ENCODE assay signal across 8 mouse cellular contexts in the genomic region with DNA sequence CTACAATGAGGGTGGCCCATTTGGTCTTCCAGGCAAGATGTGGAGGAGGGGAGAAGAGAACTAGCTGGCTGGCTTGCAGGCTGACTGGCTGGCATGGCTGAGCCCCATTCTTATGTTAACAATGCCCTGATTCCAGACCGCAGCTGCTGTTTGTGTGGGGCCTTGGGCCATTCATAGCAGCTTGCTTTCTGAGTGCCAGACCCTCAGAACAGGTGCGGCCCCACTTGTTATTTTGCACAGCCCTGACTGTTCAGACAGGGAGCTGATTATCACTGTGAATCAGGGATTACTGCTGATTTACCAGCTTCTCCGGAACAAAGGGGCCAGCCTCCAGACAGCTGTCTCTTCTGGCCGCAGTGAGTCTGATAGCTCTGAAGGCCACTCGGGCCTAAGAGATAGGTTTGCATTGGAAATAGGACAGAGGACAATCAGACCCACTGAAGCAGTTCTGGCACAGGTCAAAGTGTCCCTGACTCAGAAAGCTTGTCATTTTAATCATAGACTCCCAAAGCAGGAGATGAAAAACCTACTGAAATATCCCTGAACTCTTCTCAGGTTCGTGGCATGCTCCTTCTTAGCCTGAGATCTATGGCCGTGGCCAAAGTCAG. TPM values are rescaled to one million over a fixed set of nuclear protein-coding genes. Genes with fewer than 3 reads are reported as not detected.
DNase-seq lines count a peak whose midpoint lies in the region; ATAC-seq and TF ChIP-seq lines count a peak whose summit lies in the region.

No protein-coding gene starts in this region.

- H3K27ac ChIP-seq in forebrain, postnatal 0 days (ENCODE audit: low read depth, low read length) = no peak overlapping the region
- peak overlapping the region; percentile 73 for H3K27ac ChIP-seq in midbrain, embryonic 14.5 days (replicated peaks; ENCODE audit: low read depth, low read length)
- H3K27ac ChIP-seq in lung, postnatal 0 days (ENCODE audit: low read length) = no peak overlapping the region
- no peak overlapping the region for H3K27ac ChIP-seq in heart, embryonic 11.5 days (ENCODE audit: low read depth, low read length)

- no peaks in the 10 kb centered on the region for H3K27me3 ChIP-seq in forebrain, postnatal 0 days (ENCODE audit: insufficient read depth, low read length)
- no peaks in the 10 kb centered on the region for H3K27me3 ChIP-seq in midbrain, embryonic 14.5 days (ENCODE audit: control insufficient read depth, insufficient read depth, low read length)
- H3K27me3 ChIP-seq in lung, postnatal 0 days (replicated peaks; ENCODE audit: insufficient read depth, low read length) = no peaks in the 10 kb centered on the region
- no peaks in the 10 kb centered on the region for H3K27me3 ChIP-seq in heart, embryonic 11.5 days (ENCODE audit: control insufficient read depth, insufficient read depth, low read length)

- H3K4me3 ChIP-seq in forebrain, postnatal 0 days (ENCODE audit: low read depth, low read length) = no peak overlapping the region
- no peak overlapping the region for H3K4me3 ChIP-seq in midbrain, embryonic 14.5 days (replicated peaks; ENCODE audit: low read depth, low read length)
- no peak overlapping the region for H3K4me3 ChIP-seq in lung, postnatal 0 days (ENCODE audit: low read depth, low read length)
- H3K4me3 ChIP-seq in heart, embryonic 11.5 days (ENCODE audit: low read depth, low read length) = no peak overlapping the region

- peak; percentile 92 for ATAC-seq in forebrain, postnatal 0 days
- ATAC-seq in midbrain, embryonic 14.5 days (ENCODE audit: low FRiP score, low TSS enrichment) = peak; percentile 88
- no peak for ATAC-seq in monocyte, adult 5-6 weeks (replicated peaks; ENCODE audit: insufficient number of reproducible peaks, low FRiP score, low TSS enrichment, poor library complexity, severe bottlenecking)
- no peak for ATAC-seq in lung, postnatal 0 days
- no peak for ATAC-seq in heart, embryonic 11.5 days (replicated peaks; ENCODE audit: insufficient number of reproducible peaks, low FRiP score, low TSS enrichment)

- DNase-seq in cerebellum, adult 9-10 months = peak; percentile 4
- no peak for DNase-seq in cerebellum, adult 8-10 months
- peak; percentile 23 for DNase-seq in adrenal gland, postnatal 10 days
- peak; percentile 30 for DNase-seq in forebrain, postnatal 0 days
- peak; percentile 67 for DNase-seq in midbrain, embryonic 14.5 days
- no peak for DNase-seq in lung, postnatal 0 days (ENCODE audit: low spot score)

- no peak for TF ChIP-seq EP300 in lung, postnatal 0 days (IDR thresholded peaks at IDR 0.05)

- H3K36me3 ChIP-seq in forebrain, postnatal 0 days (ENCODE audit: insufficient read depth) = no peaks in the 10 kb centered on the region
- H3K36me3 ChIP-seq in midbrain, embryonic 14.5 days (ENCODE audit: control insufficient read depth, insufficient read depth, low read length) = no peaks in the 10 kb centered on the region
- H3K36me3 ChIP-seq in lung, postnatal 0 days (ENCODE audit: insufficient read depth, low read length) = no peaks in the 10 kb centered on the region
- H3K36me3 ChIP-seq in heart, embryonic 11.5 days (ENCODE audit: control insufficient read depth, insufficient read depth, low read length) = no peaks in the 10 kb centered on the region

- 36% methylated on average over 7 of the region's 7 CpGs for WGBS in forebrain, postnatal 0 days
- 27% methylated on average over 7 of the region's 7 CpGs for WGBS in midbrain, embryonic 14.5 days
- 49% methylated on average over 7 of the region's 7 CpGs for WGBS in lung, postnatal 0 days
- 41% methylated on average over 7 of the region's 7 CpGs for WGBS in heart, embryonic 11.5 days (ENCODE audit: insufficient replicate concordance)

- no peaks in the 10 kb centered on the region for H3K4me1 ChIP-seq in forebrain, postnatal 0 days (ENCODE audit: insufficient read depth)
- no peaks in the 10 kb centered on the region for H3K4me1 ChIP-seq in midbrain, embryonic 14.5 days (ENCODE audit: control insufficient read depth, insufficient read depth, low read length)
- no peaks in the 10 kb centered on the region for H3K4me1 ChIP-seq in lung, postnatal 0 days (ENCODE audit: insufficient read depth, low read depth, low read length)
- H3K4me1 ChIP-seq in heart, embryonic 11.5 days (ENCODE audit: control insufficient read depth, insufficient read depth, low read length) = no peaks in the 10 kb centered on the region

- no peak overlapping the region for H3K9ac ChIP-seq in forebrain, postnatal 0 days
- no peak overlapping the region for H3K9ac ChIP-seq in midbrain, embryonic 14.5 days (replicated peaks; ENCODE audit: low read length)
- H3K9ac ChIP-seq in lung, postnatal 0 days (replicated peaks; ENCODE audit: low read depth) = no peak overlapping the region
- H3K9ac ChIP-seq in heart, embryonic 11.5 days (ENCODE audit: low read depth, low read length) = no peak overlapping the region

- TF ChIP-seq CTCF in forebrain, postnatal 0 days (IDR thresholded peaks at IDR 0.05; ENCODE audit: low read depth) = no peak
- no peak for TF ChIP-seq CTCF in lung, postnatal 0 days (IDR thresholded peaks at IDR 0.05)

- H3K9me3 ChIP-seq in forebrain, postnatal 0 days (ENCODE audit: low read length) = no peaks in the 10 kb centered on the region
- H3K9me3 ChIP-seq in midbrain, embryonic 14.5 days (ENCODE audit: control insufficient read depth, low read length) = no peaks in the 10 kb centered on the region
- no peaks in the 10 kb centered on the region for H3K9me3 ChIP-seq in lung, postnatal 0 days (ENCODE audit: low read length)
- H3K9me3 ChIP-seq in heart, embryonic 11.5 days (replicated peaks; ENCODE audit: control insufficient read depth, low read length) = no peaks in the 10 kb centered on the region

- H3K4me2 ChIP-seq in forebrain, postnatal 0 days (ENCODE audit: low read depth) = no peak overlapping the region
- H3K4me2 ChIP-seq in midbrain, embryonic 14.5 days (ENCODE audit: low read length) = no peak overlapping the region
- H3K4me2 ChIP-seq in lung, postnatal 0 days (replicated peaks; ENCODE audit: low read depth, low read length) = no peak overlapping the region
- H3K4me2 ChIP-seq in heart, embryonic 11.5 days = no peak overlapping the region

RNA-seq across cellular contexts. Expression of gene Pak3, which starts 24.9 kb away (rescaled TPM):
- total RNA-seq in adrenal gland, postnatal 10 days (2021) = 10 to 100 TPM; 20.9 to 21.7 TPM
- total RNA-seq in forebrain, postnatal 0 days (2014; rRNA removed) = 205 and 262 TPM in 2 replicates
- 123 and 185 TPM in 2 replicates for polyA plus RNA-seq in forebrain, postnatal 0 days (2015; fragmentation: Nextera tagmentation; extraction: Ambion mirVana)
- polyA plus RNA-seq in midbrain, embryonic 14.5 days (2014; fragmentation: Nextera tagmentation; extraction: Ambion mirVana) = 211 and 249 TPM in 2 replicates
- total RNA-seq in monocyte, adult 5-6 weeks (2017) = not detected in 3 replicates
- 1.1 and 1.3 TPM in 2 replicates for polyA plus RNA-seq in lung, postnatal 0 days (2015; fragmentation: Nextera tagmentation; extraction: Ambion mirVana)
- 6.5 and 7.6 TPM in 2 replicates for polyA plus RNA-seq in heart, embryonic 11.5 days (2014; fragmentation: Nextera tagmentation; extraction: Ambion mirVana)

Comparison
In these comparisons a context has a peak if more than half of its experiments do, and no peak if none do; other contexts are left out.
1. DNase-seq: peak in cerebellum, adult 9-10 months (single experiment), adrenal gland, postnatal 10 days (single experiment), forebrain, postnatal 0 days (single experiment) and midbrain, embryonic 14.5 days (single experiment); none in cerebellum, adult 8-10 months (single experiment) and lung, postnatal 0 days (single experiment).
2. ATAC-seq: peak in forebrain, postnatal 0 days (single experiment) and midbrain, embryonic 14.5 days (single experiment); none in monocyte, adult 5-6 weeks (single experiment), lung, postnatal 0 days (single experiment) and heart, embryonic 11.5 days (single experiment).
3. RNA of gene Pak3, which starts 24.9 kb away (polyA plus RNA-seq): 211 to 249 TPM in midbrain, embryonic 14.5 days and 123 to 185 TPM in forebrain, postnatal 0 days; 6.5 to 7.6 TPM in heart, embryonic 11.5 days and 1.1 to 1.3 TPM in lung, postnatal 0 days; every median in the first group is over 10 times any median in the second.